Mouse (Mus musculus) urinary bladder, adult 2 months (tissue): ENCODE data around the gene Ttyh2. TPM values are rescaled to one million over a fixed set of nuclear protein-coding genes. Genes with fewer than 3 reads are reported as not detected.

Experiments used
- DNase-seq: peaks from one replicate; pipeline ENCODE4 v3.0.0; 2022; ENCODE audit warnings: low spot score
- polyA plus RNA-seq: library from polyadenylated mRNA; depleted of rRNA; stranded (reverse); fragments of >200 nt; gene quantifications from 2 replicates; pipeline ENCODE4 v1.2.3, GENCODE M21; 2012

Ttyh2 gene
- polyA plus RNA-seq, 1 experiment, result 3.7 TPM

DNA sequence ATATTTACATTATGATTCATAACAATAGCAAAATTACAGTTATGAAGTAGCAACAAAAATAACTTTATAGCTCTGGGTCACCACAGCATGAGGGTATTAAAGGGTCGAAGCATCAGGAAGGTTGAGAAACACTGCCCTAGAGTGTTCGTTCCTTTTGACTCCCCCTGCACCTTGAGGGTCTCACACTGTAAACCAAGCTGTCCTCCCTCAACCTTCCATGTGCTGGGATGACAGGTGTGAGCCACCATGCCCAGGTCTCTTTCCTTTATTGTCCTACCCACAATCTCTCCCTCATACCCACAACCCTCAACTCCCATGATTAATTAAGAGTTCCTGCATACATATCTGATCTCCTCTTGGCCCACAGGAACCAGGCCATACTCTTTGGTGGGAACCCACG, 36.2 kb downstream of the Ttyh2 start:
- DNase-seq, result no peak

DNA sequence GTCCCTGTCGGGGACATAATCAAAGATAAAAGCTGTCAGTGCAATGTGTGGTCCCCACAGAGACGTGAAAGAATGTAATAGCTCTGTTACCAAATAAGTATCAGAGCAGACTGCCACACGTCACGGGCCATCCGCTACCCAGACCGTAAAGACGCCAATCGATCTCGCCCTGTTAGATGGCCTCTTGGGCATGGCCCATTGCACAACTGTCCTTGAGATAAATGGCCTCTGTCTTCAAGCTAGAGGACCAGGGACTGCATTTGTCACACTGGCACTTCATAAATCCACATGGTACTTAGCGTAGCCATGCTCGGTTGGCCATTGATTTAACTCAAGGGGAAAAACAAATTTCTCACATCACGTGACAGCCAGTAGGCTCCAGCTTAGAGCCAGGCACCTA, 36.6 kb downstream of the Ttyh2 start:
- DNase-seq, result no peak

DNA sequence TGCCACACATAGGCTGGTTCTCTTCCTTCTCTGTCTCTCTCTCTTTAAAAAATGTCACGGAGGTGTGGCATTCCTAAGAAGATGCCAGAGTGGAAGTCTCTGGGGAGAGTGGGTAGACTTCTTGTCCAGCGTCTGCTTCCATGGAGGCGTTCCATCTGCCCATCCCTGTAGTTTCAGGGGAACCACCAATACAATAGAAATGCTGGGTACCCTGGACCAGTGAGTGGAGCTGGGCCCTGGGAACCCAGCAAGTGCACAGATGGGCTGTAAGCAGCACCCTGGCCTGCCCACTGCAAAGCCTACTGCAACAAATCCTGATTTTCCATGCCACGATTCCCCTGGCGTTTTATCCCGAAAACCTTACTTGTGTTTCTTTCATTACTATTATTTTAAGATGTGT, 39.3 kb downstream of the Ttyh2 start:
- no peak for DNase-seq

DNA sequence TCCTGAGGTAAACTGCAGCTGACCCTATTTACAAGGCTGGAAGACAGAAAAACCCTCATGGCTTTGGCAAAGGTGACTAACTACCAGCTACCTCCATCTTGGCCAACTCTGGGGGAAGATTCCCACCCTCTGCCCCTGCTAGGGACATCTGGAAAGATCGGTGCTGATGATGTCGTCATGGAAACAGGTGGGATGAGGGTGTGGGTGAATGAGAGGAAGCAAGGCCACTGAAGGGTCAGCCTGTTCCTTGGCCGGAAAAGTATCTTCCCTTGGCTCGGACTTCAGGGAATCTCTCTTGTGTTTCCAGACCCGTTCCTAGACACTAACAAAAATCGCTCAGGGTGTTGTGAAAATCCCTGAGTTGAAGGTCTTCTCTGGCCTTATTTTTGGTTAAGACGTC, 40.3 kb downstream of the Ttyh2 start:
- no peak for DNase-seq

DNA sequence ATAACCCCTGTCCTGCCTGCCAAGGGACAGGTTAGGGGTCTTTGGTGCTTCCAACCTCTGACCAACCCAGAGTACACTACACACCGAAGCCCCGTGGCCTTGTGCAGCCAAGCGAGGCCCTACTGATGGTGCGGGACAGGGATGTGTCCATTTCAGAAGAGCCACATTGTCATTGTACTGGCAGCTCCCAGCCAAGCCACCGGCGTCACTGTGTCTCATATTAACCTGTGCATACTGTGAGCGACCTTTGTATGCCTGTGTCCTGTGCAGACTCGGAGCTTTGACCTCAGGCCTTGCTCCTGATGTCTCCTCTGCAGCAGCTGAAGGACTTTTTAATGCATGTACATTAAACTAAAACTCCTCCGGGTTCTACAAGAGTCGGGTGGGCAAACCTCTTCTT, 45.3 kb downstream of the Ttyh2 start:
- DNase-seq, result no peak

DNA sequence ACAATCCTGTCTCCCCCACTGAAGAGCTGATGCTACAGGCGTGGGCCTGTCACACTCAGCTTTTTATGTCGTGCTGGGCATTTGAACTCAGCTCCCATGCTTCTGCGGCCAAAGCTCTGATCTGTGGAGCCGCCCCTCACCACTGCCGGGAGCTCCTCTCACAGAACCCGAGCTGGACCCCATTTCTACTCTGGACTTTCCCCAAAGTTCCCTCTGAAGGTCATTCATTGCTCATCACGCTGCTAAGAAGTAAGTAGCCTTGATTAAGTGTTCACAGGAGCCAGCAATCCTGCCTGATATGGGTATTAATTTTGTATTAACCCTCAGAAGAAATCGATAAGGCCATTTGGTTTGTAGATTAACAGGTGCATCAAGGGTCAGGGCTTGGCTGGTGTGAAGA, 47.2 kb downstream of the Ttyh2 start:
- no peak for DNase-seq

DNA sequence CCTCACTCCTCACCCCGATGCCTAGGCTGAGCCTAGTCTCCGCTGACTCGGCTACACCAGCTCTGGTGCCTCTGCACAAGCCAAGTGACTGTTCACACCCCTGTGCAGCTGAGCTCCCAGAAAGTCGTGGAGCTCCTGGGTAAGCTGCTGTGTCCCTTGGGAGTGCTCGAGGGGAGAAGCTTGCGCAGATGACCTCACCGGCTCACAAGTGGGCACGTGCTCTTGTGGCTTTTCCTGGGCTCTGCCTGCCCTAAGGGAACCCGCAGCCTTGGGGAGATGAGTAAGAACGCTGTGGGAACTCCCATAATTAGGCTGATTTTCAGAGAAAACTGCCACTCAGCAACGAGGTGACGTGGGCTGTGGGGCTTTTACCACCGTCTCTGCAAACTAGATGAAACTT, 47.8 kb downstream of the Ttyh2 start:
- DNase-seq, result no peak

DNA sequence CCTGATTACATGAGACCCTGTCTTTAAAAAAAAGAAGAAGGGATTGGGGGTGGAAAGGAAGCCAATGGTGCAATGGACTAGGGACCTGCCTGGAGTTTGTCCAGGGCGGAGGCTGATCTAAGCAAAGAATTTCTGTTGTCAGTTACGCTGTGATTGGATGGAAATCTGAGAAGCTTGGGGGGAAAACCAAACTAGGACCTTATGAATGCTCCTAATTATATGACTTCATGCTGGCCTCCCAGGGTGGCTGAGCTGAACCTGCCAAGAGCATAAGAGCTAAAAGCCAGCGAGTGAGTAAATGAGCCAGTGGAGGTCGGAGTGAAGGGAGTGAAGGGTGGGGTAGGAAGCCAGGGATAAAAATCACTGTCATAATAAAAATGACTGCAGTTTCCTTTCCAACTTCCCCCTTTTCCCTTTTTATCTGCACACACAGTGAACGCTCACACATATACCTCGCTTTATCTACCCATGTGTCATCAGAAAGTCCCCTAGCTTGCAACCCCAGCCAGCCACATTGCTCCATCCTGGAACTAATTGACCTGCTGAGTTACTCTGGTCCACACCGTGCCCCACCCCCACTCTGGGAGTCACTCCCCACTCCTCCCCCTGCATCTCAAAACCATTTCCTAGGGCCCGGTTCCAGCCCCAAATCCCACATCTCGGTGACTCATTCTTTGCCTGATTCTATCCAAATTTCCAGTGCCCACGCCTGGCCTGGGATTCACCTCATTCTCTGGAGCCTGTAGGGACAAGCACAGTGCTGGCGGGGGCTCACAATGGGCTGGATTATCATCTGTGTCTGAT, 49.8 kb downstream of the Ttyh2 start:
- no peak for DNase-seq

DNA sequence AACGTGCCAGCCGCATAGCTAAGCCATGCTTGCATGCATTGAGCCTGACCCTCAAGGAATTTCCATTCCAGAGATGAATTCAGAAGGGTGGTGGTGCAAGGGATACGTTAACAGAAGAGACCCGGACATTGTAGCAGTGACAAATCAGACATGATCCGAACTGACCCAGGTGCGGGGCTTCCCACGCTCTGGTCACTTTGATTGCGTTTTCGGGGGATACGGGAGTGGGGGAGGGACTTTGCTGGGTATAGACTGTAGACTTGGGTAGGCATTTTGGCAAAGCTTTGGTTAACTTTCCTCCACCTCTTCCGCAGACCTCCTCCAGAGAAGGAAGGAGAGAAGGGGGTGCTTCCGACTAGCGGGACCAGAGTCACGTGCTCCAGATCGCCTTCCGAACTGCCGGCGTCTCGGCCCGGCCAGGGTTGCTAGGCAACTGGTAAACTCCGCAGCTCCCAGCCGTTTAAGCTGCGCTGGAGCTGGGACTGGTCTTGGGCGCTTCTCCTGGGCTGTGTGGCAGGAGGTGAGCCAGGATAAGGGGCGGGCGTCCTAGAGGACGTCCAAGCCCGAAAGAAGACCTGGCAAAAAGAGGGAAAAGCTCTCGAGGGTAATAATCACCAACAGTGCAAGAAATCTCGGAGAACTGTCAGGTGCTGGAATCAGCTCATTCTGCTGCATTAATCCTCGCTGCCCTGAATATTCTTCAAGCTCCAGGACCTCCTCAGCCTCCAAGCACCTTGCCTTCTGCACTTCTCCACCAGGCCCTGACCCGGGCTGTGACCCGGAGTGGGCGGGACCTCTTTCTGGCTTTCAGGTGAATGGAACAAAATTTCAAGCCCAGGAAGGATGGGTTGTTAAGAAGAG, 52.0 kb downstream of the Ttyh2 start, which contains the start of gene Dnaic2:
Dnaic2 (plus strand) TSS at position 444 of the 861 bp plus-strand sequence.
- DNase-seq, result no peak

DNA sequence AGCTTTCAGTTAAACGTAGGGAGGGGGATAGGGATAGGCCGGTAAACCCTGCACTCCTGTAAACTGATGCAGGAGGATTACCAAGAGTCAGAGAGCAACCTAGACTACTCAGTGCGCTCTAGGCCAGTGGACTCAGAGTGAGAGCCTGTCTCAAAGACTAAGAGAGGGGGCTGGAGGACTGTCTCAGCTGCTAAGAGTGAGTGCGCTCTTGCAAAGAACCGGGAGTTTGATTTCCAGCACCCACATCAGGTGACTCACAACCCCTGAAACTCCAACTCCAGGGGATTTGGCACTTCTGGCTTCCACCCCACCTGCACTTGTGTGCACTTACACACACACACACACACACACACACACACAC, 52.6 kb downstream of the Ttyh2 start:
- no peak for DNase-seq

DNA sequence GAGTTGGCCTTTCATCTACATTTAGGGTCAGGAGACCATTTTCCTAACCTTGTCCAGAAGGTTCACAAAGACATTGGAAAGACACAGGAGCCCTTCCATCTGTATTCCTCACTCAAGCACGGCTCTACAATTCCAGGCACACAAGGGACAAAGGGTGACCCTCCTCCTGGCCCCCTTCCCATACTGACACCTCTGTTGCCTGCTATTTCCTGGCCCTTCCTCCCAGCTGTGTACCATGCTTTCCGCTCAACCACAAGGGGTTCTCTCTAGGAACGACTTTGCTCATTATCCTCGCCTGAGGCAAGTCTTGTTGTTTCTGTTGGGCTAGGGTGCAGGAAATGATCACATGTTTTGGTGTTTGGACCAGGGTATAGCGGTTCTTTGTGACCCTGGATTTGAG, 53.1 kb downstream of the Ttyh2 start:
- DNase-seq, result no peak

DNA sequence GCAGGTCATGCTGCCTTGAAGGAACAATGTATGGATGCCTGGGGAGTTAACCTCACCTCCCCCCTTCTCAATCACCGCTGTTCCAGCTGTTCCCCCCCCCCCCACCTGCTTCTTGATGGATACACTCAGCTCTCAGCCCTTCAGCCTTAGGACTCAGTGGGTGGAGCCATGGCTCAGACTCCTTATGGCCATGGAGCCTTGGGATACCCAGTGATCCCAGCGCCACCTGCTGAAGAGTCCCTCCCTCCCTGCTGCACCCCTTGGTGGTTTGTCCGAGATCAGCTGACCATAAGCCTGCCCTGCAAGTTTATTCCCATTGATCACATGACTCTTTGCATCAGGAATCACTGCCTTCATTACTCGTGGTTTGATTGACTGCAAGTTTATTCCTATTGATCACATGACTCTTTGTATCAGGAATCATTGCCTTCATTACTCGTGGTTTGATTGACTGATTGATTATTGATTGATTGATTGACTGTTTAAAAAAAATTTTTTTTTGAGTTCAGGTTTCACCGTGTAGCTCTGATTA, 54.7 kb downstream of the Ttyh2 start:
- no peak for DNase-seq

DNA sequence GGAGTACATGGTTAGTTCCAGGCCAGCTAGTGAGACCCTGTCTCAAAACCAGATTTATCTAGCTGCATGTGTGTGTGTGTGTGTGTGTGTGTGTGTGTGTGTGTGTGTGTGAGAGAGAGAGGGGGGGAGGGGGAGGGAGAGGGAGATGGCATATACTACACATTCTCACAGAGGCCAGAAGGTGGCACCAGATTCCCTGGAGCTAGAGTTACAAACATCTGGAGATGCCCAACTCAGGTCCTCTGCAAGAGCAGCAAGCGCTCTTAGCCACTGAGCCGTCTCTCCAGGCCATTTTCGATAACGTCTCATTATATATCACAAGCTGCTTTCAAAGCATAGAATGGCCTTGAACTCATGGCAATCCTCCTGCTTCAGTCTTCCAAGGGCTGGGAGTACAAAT, 56.5 kb downstream of the Ttyh2 start:
- no peak for DNase-seq

DNA sequence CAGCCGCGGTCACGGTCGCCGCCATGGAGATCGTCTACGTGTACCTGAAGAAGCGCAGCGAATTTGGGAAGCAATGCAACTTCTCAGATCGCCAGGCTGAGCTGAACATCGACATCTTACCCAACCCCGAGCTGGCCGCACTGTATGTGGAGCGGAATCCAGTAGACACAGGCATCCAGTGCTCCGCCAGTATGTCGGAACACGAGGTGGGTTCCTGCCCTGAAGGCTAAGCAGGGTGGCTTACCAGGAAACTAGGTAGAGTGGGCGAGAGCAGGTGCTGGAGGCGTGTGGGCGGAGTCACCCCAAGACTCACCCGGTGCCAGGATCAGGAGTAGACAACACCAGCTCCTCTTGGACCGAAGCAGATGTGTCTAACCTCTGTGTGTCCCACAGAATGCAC, 57.7 kb downstream of the Ttyh2 start:
- no peak for DNase-seq

DNA sequence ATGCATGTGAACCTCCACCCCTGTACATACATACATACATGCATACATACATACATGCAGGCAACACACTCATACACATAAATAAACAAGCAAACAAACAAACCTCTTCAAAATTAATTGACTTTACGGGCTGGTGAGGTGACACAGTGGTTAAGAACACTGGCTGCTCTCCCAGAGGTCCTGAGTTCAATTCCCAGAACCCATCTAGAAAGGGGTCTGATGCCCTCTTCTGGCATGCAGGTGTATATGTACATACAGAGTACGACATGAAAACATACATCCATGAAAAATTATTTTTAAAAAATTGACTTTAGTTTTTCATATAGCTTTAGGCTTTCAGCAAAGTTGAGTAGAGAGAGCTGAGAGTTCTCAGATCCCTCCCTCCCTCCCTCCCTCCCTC, 60.9 kb downstream of the Ttyh2 start:
- no peak for DNase-seq

DNA sequence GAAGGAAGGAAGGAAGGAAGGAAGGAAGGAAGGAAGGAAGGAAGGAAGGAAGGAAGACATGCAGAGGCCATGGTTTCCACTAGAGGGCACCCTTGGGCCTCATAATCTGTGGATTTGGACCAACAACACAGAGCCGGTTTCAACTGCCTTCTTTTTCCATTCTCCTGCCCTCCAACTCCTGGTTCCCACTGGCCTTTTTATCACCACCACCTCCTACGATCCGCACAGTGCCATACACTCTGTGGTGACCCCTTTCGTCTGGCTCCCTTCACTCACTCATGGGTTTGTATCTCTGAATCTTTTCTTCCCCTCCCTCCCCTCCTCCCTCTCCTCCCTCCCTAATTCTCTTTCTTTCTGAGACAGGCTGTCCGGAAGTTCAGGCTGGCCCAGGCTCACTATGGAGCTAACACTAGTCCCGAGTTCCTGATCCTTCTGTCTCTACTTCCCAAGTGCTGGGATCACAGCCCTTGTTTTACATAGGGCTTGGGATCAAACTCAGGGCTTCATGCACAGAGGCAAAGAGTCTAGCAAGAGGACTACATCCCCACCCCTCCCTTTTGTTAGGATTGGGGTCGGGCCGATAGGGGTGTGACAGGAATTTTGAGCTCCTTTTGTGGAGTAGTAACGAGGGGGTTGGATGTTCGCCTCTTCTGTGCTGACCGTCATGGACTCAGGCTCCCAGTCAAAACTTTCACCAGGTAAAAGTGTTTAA, 61.8 kb downstream of the Ttyh2 start:
- DNase-seq, result no peak

DNA sequence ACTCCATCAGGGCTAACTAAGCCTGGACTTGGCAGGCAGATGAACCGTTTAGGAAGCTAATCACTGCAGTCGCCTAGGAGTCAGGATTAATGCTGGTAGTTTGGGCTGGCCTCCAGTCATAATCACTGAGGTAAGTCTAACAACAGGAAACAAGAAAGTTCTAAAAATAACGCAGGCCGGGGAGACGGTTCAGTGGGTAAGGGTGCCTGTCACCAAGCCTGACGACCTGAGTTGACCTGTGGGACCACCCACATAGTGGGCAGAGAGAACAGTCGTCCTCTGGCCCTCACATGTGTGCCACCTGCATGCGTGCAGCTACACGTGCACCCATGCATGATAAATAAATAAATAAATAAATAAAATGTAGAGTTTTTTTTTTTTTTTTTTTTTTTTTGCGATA, 65.4 kb downstream of the Ttyh2 start:
- DNase-seq, result no peak

DNA sequence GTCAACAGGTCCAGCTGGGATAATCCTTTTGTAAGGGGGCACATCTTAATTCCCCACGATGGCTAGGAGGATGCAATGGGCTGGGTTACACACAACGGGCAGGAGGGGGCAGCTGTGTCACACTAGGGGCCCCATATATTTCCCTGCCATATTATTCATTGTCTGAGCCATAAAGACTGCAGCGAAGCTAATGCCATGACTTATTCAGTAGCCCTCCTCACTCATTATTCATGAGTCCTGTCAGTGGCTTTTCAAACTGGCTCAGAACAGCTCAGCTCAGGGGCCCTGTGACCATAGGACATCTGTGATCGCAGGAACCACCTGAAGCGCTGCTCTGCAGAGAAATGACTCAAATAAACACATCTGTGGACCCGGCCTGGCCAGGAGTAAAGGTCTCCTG, 66.2 kb downstream of the Ttyh2 start:
- no peak for DNase-seq

DNA sequence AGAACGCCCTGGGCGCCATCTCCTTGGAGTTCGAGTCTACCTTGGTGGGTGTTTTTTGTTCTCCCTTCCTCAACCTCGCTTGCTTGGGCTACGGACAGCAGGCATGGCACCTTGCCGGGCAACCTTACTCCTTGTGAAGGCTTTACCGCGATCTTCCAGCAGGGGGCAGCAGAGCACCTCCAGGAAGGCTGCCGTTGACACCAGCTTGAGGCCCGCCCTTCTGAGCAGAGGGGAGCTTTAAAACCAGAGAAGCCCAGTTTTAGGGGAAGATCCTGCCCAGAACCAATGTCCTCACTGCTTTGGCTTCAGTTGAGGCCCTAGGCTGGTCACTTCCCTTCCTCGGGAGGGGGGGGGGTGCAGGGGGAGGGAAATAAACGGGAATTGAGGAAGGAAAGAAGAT, 69.9 kb downstream of the Ttyh2 start:
- DNase-seq, result peak; percentile 92

DNA sequence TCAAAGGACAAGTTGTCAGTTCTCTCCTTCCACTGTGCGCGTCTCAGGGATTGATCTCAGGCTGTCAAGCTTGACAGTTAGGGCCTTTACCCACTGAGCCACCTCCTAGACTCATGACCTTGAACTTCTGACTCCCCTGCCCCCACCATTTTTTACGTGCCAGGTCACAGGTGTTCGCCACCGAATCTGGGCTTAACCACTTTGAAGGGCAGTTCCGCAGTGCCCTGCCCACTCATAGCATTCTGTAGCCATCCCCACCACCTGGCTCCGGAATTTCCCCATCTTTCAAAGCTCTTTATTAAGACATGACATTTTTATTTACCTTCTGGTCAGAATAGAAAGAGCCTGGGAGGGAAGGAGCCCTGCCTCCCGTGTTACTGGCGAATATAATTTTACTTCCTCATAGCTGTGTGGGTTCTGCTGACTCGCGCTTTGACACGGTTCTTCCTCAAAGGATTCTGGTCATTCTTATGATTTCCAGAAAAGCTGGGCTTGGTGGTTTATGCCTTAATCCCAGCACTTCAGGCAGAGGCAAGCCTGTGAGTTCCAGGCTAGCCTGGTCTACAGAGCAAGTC, 72.4 kb downstream of the Ttyh2 start:
- no peak for DNase-seq

DNA sequence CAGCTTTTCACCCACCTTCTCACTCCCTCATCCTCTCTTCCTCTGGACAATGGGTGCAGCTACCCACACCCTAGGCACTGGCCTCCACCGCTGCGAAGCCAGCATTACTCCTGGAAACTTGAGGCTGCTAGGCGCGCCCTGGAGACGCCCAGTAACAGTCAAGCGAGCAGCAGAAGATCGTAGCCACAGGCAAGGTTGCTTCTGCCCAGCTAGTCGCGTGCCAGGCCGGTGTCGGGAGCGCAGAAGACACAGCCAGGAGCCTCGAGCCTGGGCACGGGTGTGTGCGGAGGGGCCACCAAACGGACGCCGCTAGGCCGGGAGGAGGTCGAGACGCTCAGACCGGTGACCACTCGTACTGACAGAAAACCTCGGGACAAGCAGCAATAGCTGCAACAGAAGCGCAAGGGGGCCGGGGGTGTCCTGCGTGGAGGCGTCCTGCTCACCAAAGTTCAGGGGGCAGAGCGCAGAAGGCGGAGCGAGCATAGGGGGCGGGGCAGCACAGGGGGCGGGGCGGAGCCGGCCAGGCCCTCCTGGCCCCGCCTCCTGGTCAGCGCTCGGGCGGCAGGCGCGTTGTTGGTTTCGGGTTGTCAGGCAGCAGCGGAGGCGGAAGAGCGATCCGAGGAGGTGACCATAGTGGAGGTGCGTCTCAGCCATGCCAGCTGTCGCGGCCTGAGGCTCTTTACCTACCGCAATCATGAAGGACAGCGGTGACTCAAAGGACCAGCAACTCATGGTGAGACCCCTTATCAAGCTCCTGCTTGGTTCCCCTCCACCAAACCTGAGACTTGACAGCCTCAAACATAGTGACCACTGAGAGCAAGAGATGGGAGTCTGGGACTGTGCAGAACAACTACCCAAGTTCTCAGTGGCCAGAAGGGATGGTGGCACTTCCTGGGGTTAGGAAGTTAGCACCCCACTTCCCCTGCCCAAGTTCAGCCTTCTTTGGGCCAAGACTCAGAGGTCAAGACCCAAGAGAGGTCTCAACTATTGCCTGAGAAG, 89.9 kb downstream of the Ttyh2 start, which contains the start of gene Kif19a:
Kif19a (plus strand) TSS at position 569 of the 999 bp plus-strand sequence.
- DNase-seq, result peak; percentile 39
